Mouse (Mus musculus) MEL (cell line): ENCODE measurements around the gene Nell2. TPM values are rescaled to one million over a fixed set of nuclear protein-coding genes. Genes with fewer than 3 reads are reported as not detected.

Experiments used
- DNase-seq: peaks from one replicate; pipeline ENCODE4 v3.0.0; 2011; ENCODE audit warnings: low read depth, low spot score
- H3K27ac ChIP-seq: 2 replicates; pipeline ENCODE4 v1.5.1; 2012; ENCODE audit warnings: low read depth, mild to moderate bottlenecking, control low read depth, low read length, moderate library complexity; ENCODE audit not compliant: control insufficient read depth
- H3K27me3 ChIP-seq, 2 experiments: fragments of 150-350 bp in 1 of 2; sonication (generic) in 1 of 2; 2 replicates each; pipeline ENCODE4 v1.6.1; 2012; ENCODE audit warnings: low read length in 2 of 2, mild to moderate bottlenecking in 2 of 2, improper control_type of control experiment in 1 of 2, moderate library complexity in 1 of 2; ENCODE audit not compliant: insufficient read depth in 2 of 2, control insufficient read depth in 1 of 2
- H3K36me3 ChIP-seq, 2 experiments: 2 replicates each; pipeline ENCODE4 v1.6.1; 2012 to 2014; ENCODE audit warnings: low read length in 2 of 2, improper control_type of control experiment in 1 of 2, inconsistent platforms in 1 of 2, mild to moderate bottlenecking in 1 of 2; ENCODE audit not compliant: insufficient read depth in 2 of 2, control insufficient read depth in 1 of 2
- H3K4me1 ChIP-seq, 2 experiments: fragments of 150-350 bp in 1 of 2; sonication (generic) in 1 of 2; 2 replicates each; pipeline ENCODE4 v1.6.1; 2012; ENCODE audit warnings: low read length in 2 of 2, improper control_type of control experiment in 1 of 2, mild to moderate bottlenecking in 1 of 2; ENCODE audit not compliant: insufficient read depth in 2 of 2, control insufficient read depth in 1 of 2
- H3K4me3 ChIP-seq, 2 experiments: fragments of 150-350 bp in 1 of 2; sonication (generic) in 1 of 2; 2 replicates each; pipeline ENCODE4 v1.5.1; 2012; ENCODE audit warnings: low read depth in 2 of 2, low read length in 2 of 2, mild to moderate bottlenecking in 2 of 2, moderate library complexity in 2 of 2, control low read depth in 1 of 2, improper control_type of control experiment in 1 of 2; ENCODE audit not compliant: control insufficient read depth in 1 of 2, insufficient read depth in 1 of 2
- H3K79me2 ChIP-seq: 2 replicates; pipeline ENCODE4 v1.6.1; 2012; ENCODE audit warnings: mild to moderate bottlenecking, low read length, moderate library complexity; ENCODE audit not compliant: control insufficient read depth, poor library complexity, insufficient read depth
- H3K9ac ChIP-seq: 2 replicates; pipeline ENCODE4 v1.6.1; 2012; ENCODE audit warnings: low read depth, mild to moderate bottlenecking, control low read depth, low read length, moderate library complexity; ENCODE audit not compliant: control insufficient read depth, poor library complexity, severe bottlenecking
- H3K9me3 ChIP-seq: fragments of 150-350 bp; sonication (generic); replicated peaks from 2 replicates; pipeline ENCODE4 v1.6.1; 2012; ENCODE audit warnings: mild to moderate bottlenecking, low read length, improper control_type of control experiment, moderate library complexity; ENCODE audit not compliant: insufficient read depth
- CHD1 ChIP-seq: IDR thresholded peaks from 2 replicates; pipeline ENCODE4 v1.6.1; 2012; ENCODE audit warnings: low read depth, mild to moderate bottlenecking, inconsistent platforms, low read length, improper control_type of control experiment
- CHD2 ChIP-seq: IDR thresholded peaks from 2 replicates; pipeline ENCODE4 v1.6.1; 2011; ENCODE audit warnings: low read length, improper control_type of control experiment
- E2F4 ChIP-seq: IDR thresholded peaks from 2 replicates; pipeline ENCODE4 v1.6.1; 2011; ENCODE audit warnings: low read depth, low read length, improper control_type of control experiment, borderline replicate concordance
- ELF1 ChIP-seq: IDR thresholded peaks from 2 replicates; pipeline ENCODE4 v1.6.1; 2014; ENCODE audit warnings: low read depth, mild to moderate bottlenecking, inconsistent platforms, low read length, improper control_type of control experiment, moderate library complexity
- GATA1 ChIP-seq: IDR thresholded peaks from 2 replicates; pipeline ENCODE4 v1.6.1; 2011; ENCODE audit warnings: low read depth, low read length, improper control_type of control experiment
- HCFC1 ChIP-seq: IDR thresholded peaks from 2 replicates; pipeline ENCODE4 v1.6.1; 2012; ENCODE audit warnings: low read depth, mild to moderate bottlenecking, inconsistent platforms, low read length, improper control_type of control experiment, moderate library complexity
- KAT2A ChIP-seq: conservative IDR thresholded peaks from 2 replicates; pipeline ENCODE4 v1.6.1; 2012; ENCODE audit warnings: low read depth, low read length, improper control_type of control experiment, inconsistent platforms
- MAZ ChIP-seq: IDR thresholded peaks from 2 replicates; pipeline ENCODE4 v1.6.1; 2012; ENCODE audit warnings: low read depth, mild to moderate bottlenecking, inconsistent platforms, low read length, improper control_type of control experiment
- NELFE ChIP-seq: IDR thresholded peaks from 2 replicates; pipeline ENCODE4 v1.6.1; 2011; ENCODE audit warnings: low read depth, low read length, improper control_type of control experiment
- SMC3 ChIP-seq: IDR thresholded peaks from 2 replicates; pipeline ENCODE4 v1.6.1; 2011; ENCODE audit warnings: low read depth, low read length, improper control_type of control experiment
- UBTF ChIP-seq: IDR thresholded peaks from 2 replicates; pipeline ENCODE4 v1.6.1; 2012; ENCODE audit warnings: low read depth, mild to moderate bottlenecking, inconsistent platforms, low read length, improper control_type of control experiment, moderate library complexity, borderline replicate concordance; ENCODE audit not compliant: insufficient read depth
- USF1 ChIP-seq: IDR thresholded peaks from 2 replicates; pipeline ENCODE4 v1.6.1; 2014; ENCODE audit warnings: low read depth, mild to moderate bottlenecking, inconsistent platforms, low read length, improper control_type of control experiment, moderate library complexity
- ZC3H11A ChIP-seq: IDR thresholded peaks from 2 replicates; pipeline ENCODE4 v1.6.1; 2012; ENCODE audit warnings: low read depth, mild to moderate bottlenecking, inconsistent platforms, low read length, improper control_type of control experiment
- ZMIZ1 ChIP-seq: IDR thresholded peaks from 2 replicates; pipeline ENCODE4 v1.6.1; 2012; ENCODE audit warnings: low read depth, mild to moderate bottlenecking, inconsistent platforms, low read length, improper control_type of control experiment, moderate library complexity
- polyA plus RNA-seq, 2 experiments: library from polyadenylated mRNA; stranded (reverse) in 1 of 2; unstranded in 1 of 2; fragments of >175 nt in 1 of 2; fragments of >200 nt in 1 of 2; gene quantifications; 2 replicates each; pipeline versions ENCODE4 v1.2.1 to v1.2.4; 2012; ENCODE audit warnings: low replicate concordance in 2 of 2, low read depth in 1 of 2; ENCODE audit not compliant: insufficient read length in 2 of 2, insufficient read depth in 1 of 2, missing spikeins in 1 of 2
- total RNA-seq: library from RNA; depleted of rRNA; stranded (reverse); fragments of 300-350 nt; gene quantifications from 2 replicates; pipeline ENCODE4 v1.2.3, GENCODE M21; 2012

Nell2 gene
- total and polyA plus RNA-seq, 3 experiments: not detected

- Histone ChIP-seq H3K79me2 (no peaks in the 10 kb centered on the region), H3K9me3 (no peaks in the 10 kb centered on the region)
Measured at GRCm38 (mm10) chr15:95418641-95419040, 109.7 kb downstream of the Nell2 start.

GRCm38 (mm10) chr15:95411949-95412741 is 116.2 kb downstream of the Nell2 start:
- Histone ChIP-seq H3K4me3 (no peak overlapping the region), H3K27me3 (no peaks in the 10 kb centered on the region), H3K4me1 (no peaks in the 10 kb centered on the region), H3K79me2 (no peaks in the 10 kb centered on the region), H3K9ac (no peak overlapping the region), H3K27ac (no peak overlapping the region), H3K9me3 (no peaks in the 10 kb centered on the region), H3K36me3 (no peaks in the 10 kb centered on the region)
- peak; percentile 31; the same call in 1 of the 2 replicates for TF ChIP-seq USF1
- no peak for TF ChIP-seq SMC3
- DNase-seq: no peak

More at GRCm38 (mm10) chr15:95418641-95419040, 109.7 kb downstream of the Nell2 start:
- TF ChIP-seq KAT2A (no peak), CHD2 (no peak)
- H3K27ac ChIP-seq: no peak overlapping the region
- H3K4me1 ChIP-seq: no peaks in the 10 kb centered on the region
- no peak overlapping the region for H3K9ac ChIP-seq
- H3K27me3 ChIP-seq: no peaks in the 10 kb centered on the region
- no peak for DNase-seq
- no peak overlapping the region for H3K4me3 ChIP-seq
- H3K36me3 ChIP-seq: no peaks in the 10 kb centered on the region

DNA sequence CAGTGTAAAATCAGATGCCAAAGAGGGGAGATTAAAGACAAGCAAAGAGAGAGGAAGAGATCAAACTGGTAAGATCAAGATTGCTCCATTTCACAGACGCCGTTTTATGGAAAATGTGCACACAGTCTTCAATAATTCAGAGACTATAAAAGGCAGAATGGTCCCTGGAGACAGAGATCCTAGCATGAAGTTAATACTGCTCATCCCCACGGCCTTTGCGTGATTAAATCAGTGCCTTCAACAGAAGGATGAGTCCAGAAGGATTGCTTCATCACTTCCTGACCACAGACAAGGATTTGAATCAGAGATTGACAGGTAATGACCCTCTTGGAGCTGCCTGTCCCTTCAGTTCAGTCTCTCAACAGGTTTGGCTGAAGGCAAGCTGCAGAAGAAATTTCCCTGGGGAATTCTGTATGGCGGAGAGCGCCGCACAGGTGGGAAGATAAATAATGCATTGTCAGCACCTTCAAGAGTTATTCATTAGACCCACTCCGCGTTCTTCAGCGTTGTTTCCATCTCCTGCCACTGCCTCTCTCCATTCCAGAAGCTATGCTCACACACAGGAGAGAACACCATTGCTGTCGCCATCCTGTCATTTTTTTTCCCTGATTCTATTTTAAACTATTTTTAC is 118.0 kb downstream of the Nell2 start:
- Histone ChIP-seq H3K9ac (no peak overlapping the region), H3K27me3 (no peaks in the 10 kb centered on the region), H3K79me2 (no peaks in the 10 kb centered on the region), H3K4me3 (no peak overlapping the region), H3K36me3 (no peaks in the 10 kb centered on the region), H3K4me1 (no peaks in the 10 kb centered on the region), H3K27ac (no peak overlapping the region), H3K9me3 (no peaks in the 10 kb centered on the region)
- DNase-seq: no peak
- TF ChIP-seq E2F4: no peak
- TF ChIP-seq GATA1: no peak
- no peak for TF ChIP-seq CHD2
- TF ChIP-seq ZC3H11A: no peak
- TF ChIP-seq SMC3: no peak
- TF ChIP-seq UBTF: no peak
- TF ChIP-seq MAZ: no peak
- no peak for TF ChIP-seq NELFE
- TF ChIP-seq ELF1: no peak
- no peak for TF ChIP-seq HCFC1
- no peak for TF ChIP-seq ZMIZ1
- no peak for TF ChIP-seq CHD1
